Mouse (Mus musculus) intestine, postnatal 0 days (tissue): Measurements from ENCODE around the gene Ankzf1. TPM values are rescaled to one million over a fixed set of nuclear protein-coding genes. Genes with fewer than 3 reads are reported as not detected.

Experiments
- ATAC-seq: fragments of 200-750 bp; cut with Nextera tagmentation; 2 replicates; pipeline ENCODE4 v1.8.0; 2017; ENCODE audit warnings: mild to moderate bottlenecking, moderate TSS enrichment, moderate library complexity
- H3K27ac ChIP-seq: fragments of 300-500 bp; sonication (generic); 2 replicates; pipeline ENCODE4 v1.5.1; 2014; ENCODE audit warnings: mild to moderate bottlenecking, low read depth, low read length, moderate library complexity
- H3K27me3 ChIP-seq: fragments of 300-500 bp; sonication (generic); replicated peaks from 2 replicates; pipeline ENCODE4 v1.6.1; 2014; ENCODE audit warnings: low read length, mixed read lengths; ENCODE audit not compliant: control insufficient read depth, insufficient read depth
- H3K36me3 ChIP-seq: fragments of 300-500 bp; sonication (generic); 2 replicates; pipeline ENCODE4 v1.6.1; 2014; ENCODE audit warnings: mild to moderate bottlenecking, moderate library complexity; ENCODE audit not compliant: control insufficient read depth, insufficient read depth
- H3K4me1 ChIP-seq: fragments of 300-500 bp; sonication (generic); replicated peaks from 2 replicates; pipeline ENCODE4 v1.6.1; 2014; ENCODE audit warnings: antibody characterized with exemption, low read length, mixed read lengths; ENCODE audit not compliant: control insufficient read depth, insufficient read depth
- H3K4me2 ChIP-seq: fragments of 300-500 bp; sonication (generic); replicated peaks from 2 replicates; pipeline ENCODE4 v1.6.1; 2014; ENCODE audit warnings: low read depth, mild to moderate bottlenecking, moderate library complexity
- H3K4me3 ChIP-seq: fragments of 300-500 bp; sonication (generic); 2 replicates; pipeline ENCODE4 v1.5.1; 2014; ENCODE audit warnings: low read depth, low read length
- H3K9ac ChIP-seq: fragments of 300-500 bp; sonication (generic); 2 replicates; pipeline ENCODE4 v1.6.1; 2014; ENCODE audit warnings: mild to moderate bottlenecking, low read depth, low read length
- H3K9me3 ChIP-seq: fragments of 300-500 bp; sonication (generic); 2 replicates; pipeline ENCODE4 v1.6.1; 2016; ENCODE audit warnings: mixed run types; ENCODE audit not compliant: control insufficient read depth
- CTCF ChIP-seq: sonication (generic); IDR thresholded peaks from 2 replicates; pipeline ENCODE4 v1.5.1; 2016; ENCODE audit warnings: low read depth, mild to moderate bottlenecking, control low read depth, antibody characterized with exemption, moderate library complexity
- WGBS: fragments of 180-500 bp; shearing (Covaris S2); extraction: QIAGEN DNeasy Blood & Tissue Kit; methylation state at CpG from one replicate; pipeline ENCODE4 v1.1.7; 2014; 5-methylcytosine and 5-hydroxymethylcytosine counted together
- polyA plus RNA-seq: library from polyadenylated mRNA; unstranded; fragments of >200 nt; fragmentation: Nextera tagmentation; extraction: Ambion mirVana; gene quantifications from 2 replicates; pipeline ENCODE4 v1.2.1, GENCODE M21; 2015

Gene Ankzf1
- polyA plus RNA-seq: 10.7 and 10.8 TPM in 2 replicates

- Histone ChIP-seq H3K36me3 (peaks cover 39% of the 10 kb centered on the region), H3K9me3 (no peaks in the 10 kb centered on the region), H3K4me3 (peak within 1 kb of the TSS; percentile 91), H3K27me3 (no peaks in the 10 kb centered on the region), H3K4me2 (peak within 1 kb of the TSS; percentile 92), H3K4me1 (peaks cover 4% of the 10 kb centered on the region; the same call in 1 of the 2 replicates), H3K9ac (peak within 1 kb of the TSS; percentile 82), H3K27ac (peak within 1 kb of the TSS; percentile 93)
- under 1% methylated on average over 56 of the region's 56 CpGs for WGBS
- ATAC-seq: peak; percentile 99
- TF ChIP-seq CTCF: peak; percentile 29; the same call in 1 of the 2 replicates
Observed at GRCm38 (mm10) chr1:75191622-75192402, at the start of gene Ankzf1, which contains the start of gene Atg9a. Ankzf1 (plus strand) TSS chr1:75192151. Atg9a (minus strand) TSS chr1:75192196.

- H3K27me3 ChIP-seq: no peaks in the 10 kb centered on the region
- under 1% methylated on average over 82 of the region's 91 CpGs for WGBS
- peaks cover 49% of the 10 kb centered on the region for H3K36me3 ChIP-seq
- H3K9me3 ChIP-seq: no peaks in the 10 kb centered on the region
- H3K27ac ChIP-seq: peak within 1 kb of the TSS; percentile 96
- H3K4me2 ChIP-seq: peak within 1 kb of the TSS; percentile 88
- H3K4me1 ChIP-seq: no peaks in the 10 kb centered on the region
- peak; percentile 84 for ATAC-seq
- peak within 1 kb of the TSS; percentile 72 for H3K4me3 ChIP-seq
- TF ChIP-seq CTCF: peak; percentile 82
- peak within 1 kb of the TSS; percentile 76 for H3K9ac ChIP-seq
Observed at GRCm38 (mm10) chr1:75142301-75143261, 49.4 kb upstream of the Ankzf1 start, which contains the start of the genes Cnppd1 and Retreg2. Cnppd1 (minus strand) TSS chr1:75142711. Retreg2 (plus strand) TSS chr1:75142778.

- H3K27ac ChIP-seq: no peak overlapping the region
- TF ChIP-seq CTCF: no peak
- H3K4me1 ChIP-seq: no peaks in the 10 kb centered on the region
- no peaks in the 10 kb centered on the region for H3K9me3 ChIP-seq
- no peak overlapping the region for H3K4me3 ChIP-seq
- H3K36me3 ChIP-seq: peaks cover 47% of the 10 kb centered on the region
- no peak for ATAC-seq
- no peak overlapping the region for H3K9ac ChIP-seq
- no peaks in the 10 kb centered on the region for H3K27me3 ChIP-seq
- WGBS: 98% methylated on average over 3 of the region's 3 CpGs
- no peak overlapping the region for H3K4me2 ChIP-seq
Observed at GRCm38 (mm10) chr1:75145589-75145988, 46.4 kb upstream of the Ankzf1 start.

- no peaks in the 10 kb centered on the region for H3K9me3 ChIP-seq
- H3K4me3 ChIP-seq: no peak overlapping the region
- H3K4me1 ChIP-seq: no peaks in the 10 kb centered on the region
- H3K9ac ChIP-seq: no peak overlapping the region
- no peak overlapping the region for H3K4me2 ChIP-seq
- ATAC-seq: no peak
- peaks cover 47% of the 10 kb centered on the region for H3K36me3 ChIP-seq
- H3K27ac ChIP-seq: no peak overlapping the region
- no peaks in the 10 kb centered on the region for H3K27me3 ChIP-seq
- WGBS: 80% methylated on average over 7 of the region's 7 CpGs
- no peak for TF ChIP-seq CTCF
Observed at GRCm38 (mm10) chr1:75147411-75148135, 44.4 kb upstream of the Ankzf1 start.

- no peak overlapping the region for H3K4me2 ChIP-seq
- no peak overlapping the region for H3K9ac ChIP-seq
- no peaks in the 10 kb centered on the region for H3K9me3 ChIP-seq
- 88% methylated on average over 4 of the region's 4 CpGs for WGBS
- no peaks in the 10 kb centered on the region for H3K4me1 ChIP-seq
- no peak for ATAC-seq
- H3K27ac ChIP-seq: no peak overlapping the region
- no peak overlapping the region for H3K4me3 ChIP-seq
- peaks cover 47% of the 10 kb centered on the region for H3K36me3 ChIP-seq
- H3K27me3 ChIP-seq: no peaks in the 10 kb centered on the region
- TF ChIP-seq CTCF: no peak
Observed at GRCm38 (mm10) chr1:75148727-75149126, 43.2 kb upstream of the Ankzf1 start.
